Mouse (Mus musculus): Measurements from ENCODE around the gene Lcn10.
"Not testable (repeated sequence)": the region's sequence is repeated elsewhere in the genome, so short reads cannot be mapped to it uniquely, and the experiment has no call there.

Gene Lcn10

GRCm38 (mm10) chr2:25682426-25682825 lies at the start of gene Lcn10:
Gene Lcn10, plus strand, starts transcription at chr2:25682726.
- in situ Hi-C loops (cut with MseI, MboI): no loop called here

GRCm38 (mm10) chr2:25633616-25634015 lies 48.9 kb upstream of the Lcn10 start:
- in situ Hi-C loops (cut with MseI, MboI): no loop called here

- in situ Hi-C loops (cut with MseI, MboI): no loop called here
Observed at GRCm38 (mm10) chr2:25634046-25634445, 48.5 kb upstream of the Lcn10 start.

- in situ Hi-C loops (cut with MseI, MboI): no loop called here
Observed at GRCm38 (mm10) chr2:25639890-25640289, 42.6 kb upstream of the Lcn10 start.

- in situ Hi-C loops (cut with MseI, MboI): no loop called here
Observed at GRCm38 (mm10) chr2:25652902-25653301, 29.6 kb upstream of the Lcn10 start, which contains the start of gene Lcn8. Gene Lcn8, plus strand, starts transcription at chr2:25653120.

- in situ Hi-C loops (cut with MseI, MboI): no loop called here
Observed at GRCm38 (mm10) chr2:25654502-25654901, 28.0 kb upstream of the Lcn10 start.

- in situ Hi-C loops (cut with MseI, MboI): no loop called here
Observed at GRCm38 (mm10) chr2:25656691-25657090, 25.8 kb upstream of the Lcn10 start.

GRCm38 (mm10) chr2:25657246-25657645 lies 25.3 kb upstream of the Lcn10 start:
- in situ Hi-C loops (cut with MseI, MboI): no loop called here

GRCm38 (mm10) chr2:25657652-25658051 lies 24.9 kb upstream of the Lcn10 start, which contains the start of gene Lcn5:
Gene Lcn5, plus strand, starts transcription at chr2:25657952.
- in situ Hi-C loops (cut with MseI, MboI): no loop called here

GRCm38 (mm10) chr2:25660279-25660678 lies 22.2 kb upstream of the Lcn10 start:
- in situ Hi-C loops (cut with MseI, MboI): no loop called here

- in situ Hi-C loops (cut with MseI, MboI): no loop called here
Observed at GRCm38 (mm10) chr2:25661245-25661970, 21.1 kb upstream of the Lcn10 start.

GRCm38 (mm10) chr2:25663511-25663910 lies 19.0 kb upstream of the Lcn10 start:
- in situ Hi-C loops (cut with MseI, MboI): no loop called here

- in situ Hi-C loops (cut with MseI, MboI): no loop called here
Observed at GRCm38 (mm10) chr2:25664125-25664524, 18.4 kb upstream of the Lcn10 start.

- in situ Hi-C loops (cut with MseI, MboI): no loop called here
Observed at GRCm38 (mm10) chr2:25666516-25666915, 16.0 kb upstream of the Lcn10 start.

GRCm38 (mm10) chr2:25676486-25676885 lies 6.0 kb upstream of the Lcn10 start, which contains the start of gene Lcn6:
Gene Lcn6, plus strand, starts transcription at chr2:25676786.
- in situ Hi-C loops (cut with MseI, MboI): no loop called here

GRCm38 (mm10) chr2:25679559-25679958 lies 3.0 kb upstream of the Lcn10 start:
- in situ Hi-C loops (cut with MseI, MboI): no loop called here

GRCm38 (mm10) chr2:25686941-25687340 lies 4.4 kb downstream of the Lcn10 start:
- in situ Hi-C loops (cut with MseI, MboI): no loop called here

- in situ Hi-C loops (cut with MseI, MboI): no loop called here
Observed at GRCm38 (mm10) chr2:25694605-25695004, 12.1 kb downstream of the Lcn10 start.

- in situ Hi-C loops (cut with MseI, MboI): no loop called here
Observed at GRCm38 (mm10) chr2:25696951-25697350, 14.4 kb downstream of the Lcn10 start.

- in situ Hi-C loops (cut with MseI, MboI): no loop called here
Observed at GRCm38 (mm10) chr2:25698696-25699095, 16.2 kb downstream of the Lcn10 start.

- in situ Hi-C loops (cut with MseI, MboI): not testable (repeated sequence)
Observed at GRCm38 (mm10) chr2:25699743-25700142, 17.2 kb downstream of the Lcn10 start, which contains the start of gene Obp2a. Gene Obp2a, plus strand, starts transcription at chr2:25700043.

GRCm38 (mm10) chr2:25701001-25701400 lies 18.5 kb downstream of the Lcn10 start:
- in situ Hi-C loops (cut with MseI, MboI): no loop called here

GRCm38 (mm10) chr2:25703706-25704105 lies 21.2 kb downstream of the Lcn10 start:
- in situ Hi-C loops (cut with MseI, MboI): no loop called here
